Mouse (Mus musculus) heart, embryonic 16.5 days (tissue): ENCODE results near the gene Slc30a7. TPM values are rescaled to one million over a fixed set of nuclear protein-coding genes. Genes with fewer than 3 reads are reported as not detected.
A peak's percentile ranks its signal among the peaks of the same experiment; 100 is the strongest.
"Not testable (repeated sequence)": the region's sequence is repeated elsewhere in the genome, so short reads cannot be mapped to it uniquely, and the experiment has no call there.

Source experiments
- ATAC-seq: fragments of 200-750 bp; cut with Nextera tagmentation; replicated peaks from 2 replicates; pipeline ENCODE4 v1.8.0; 2017; ENCODE audit warnings: moderate number of reproducible peaks; ENCODE audit not compliant: insufficient read depth, low FRiP score; ENCODE audit errors: extremely low read depth
- H3K27ac ChIP-seq: fragments of 300-500 bp; sonication (generic); 2 replicates; pipeline ENCODE4 v1.5.1; 2014; ENCODE audit warnings: mild to moderate bottlenecking, low read length, control low read depth, moderate library complexity
- H3K27me3 ChIP-seq: fragments of 300-500 bp; sonication (generic); 2 replicates; pipeline ENCODE4 v1.6.1; 2014; ENCODE audit warnings: low read length, mixed read lengths; ENCODE audit not compliant: control insufficient read depth, insufficient read depth
- H3K36me3 ChIP-seq: fragments of 300-500 bp; sonication (generic); 2 replicates; pipeline ENCODE4 v1.6.1; 2014; ENCODE audit not compliant: control insufficient read depth, insufficient read depth
- H3K4me1 ChIP-seq: fragments of 300-500 bp; sonication (generic); 2 replicates; pipeline ENCODE4 v1.6.1; 2014; ENCODE audit warnings: low read length, mixed read lengths; ENCODE audit not compliant: control insufficient read depth, insufficient read depth
- H3K4me2 ChIP-seq: fragments of 300-500 bp; sonication (generic); 2 replicates; pipeline ENCODE4 v1.6.1; 2014; ENCODE audit warnings: low read depth, mild to moderate bottlenecking, control low read depth, low read length
- H3K4me3 ChIP-seq: fragments of 300-500 bp; sonication (generic); 2 replicates; pipeline ENCODE4 v1.5.1; 2014; ENCODE audit warnings: mild to moderate bottlenecking, control low read depth, low read length
- H3K9ac ChIP-seq: fragments of 300-500 bp; sonication (generic); 2 replicates; pipeline ENCODE4 v1.6.1; 2014; ENCODE audit warnings: low read length, control low read depth
- H3K9me3 ChIP-seq: fragments of 300-500 bp; sonication (generic); replicated peaks from 2 replicates; pipeline ENCODE4 v1.6.1; 2016; ENCODE audit warnings: low read length; ENCODE audit not compliant: control insufficient read depth
- WGBS: fragments of 180-500 bp; shearing (Covaris S2); extraction: QIAGEN DNeasy Blood & Tissue Kit; methylation state at CpG from one replicate; pipeline ENCODE4 v1.1.7; 2014; 5-methylcytosine and 5-hydroxymethylcytosine counted together
- polyA plus RNA-seq: library from polyadenylated mRNA; unstranded; fragments of >200 nt; fragmentation: Nextera tagmentation; extraction: Ambion mirVana; gene quantifications from 2 replicates; pipeline ENCODE4 v1.2.1, GENCODE M21; 2015

Slc30a7 gene
- polyA plus RNA-seq, 1 experiment from 2014 or later: 18.0 TPM

GRCm38 (mm10) chr3:115924401-115925190 is 82.6 kb downstream of the Slc30a7 start:
- Histone ChIP-seq H3K4me1 (peaks cover 2% of the 10 kb centered on the region; the same call in 1 of the 2 replicates), H3K36me3 (peaks cover 6% of the 10 kb centered on the region; the same call in 1 of the 2 replicates), H3K9me3 (no peaks in the 10 kb centered on the region), H3K27me3 (no peaks in the 10 kb centered on the region), H3K27ac (peak overlapping the region; percentile 19), H3K9ac (no peak overlapping the region), H3K4me3 (no peak overlapping the region), H3K4me2 (no peak overlapping the region)
- 50% methylated on average over 4 of the region's 4 CpGs for whole genome bisulfite sequencing
- no peak for ATAC-seq

- H3K36me3 ChIP-seq, H3K9ac ChIP-seq, H3K9me3 ChIP-seq, H3K27ac ChIP-seq, H3K4me3 ChIP-seq, H3K4me1 ChIP-seq, H3K4me2 ChIP-seq, H3K27me3 ChIP-seq, ATAC-seq: not testable (repeated sequence)
- WGBS: 90% methylated on average over 9 of the region's 11 CpGs
These were observed 99.8 kb downstream of the Slc30a7 start for GRCm38 (mm10) chr3:115907406-115907805.

GRCm38 (mm10) chr3:115905567-115905966 is 101.6 kb downstream of the Slc30a7 start:
- 0 out of 2 replicates have a peak, but pooled peaks cover 2% of the 10 kb centered on the region for H3K9me3 ChIP-seq
- 88% methylated on average over 4 of the region's 4 CpGs for WGBS
- H3K4me3 ChIP-seq: no peak overlapping the region
- ATAC-seq: no peak
- no peak overlapping the region for H3K9ac ChIP-seq
- H3K36me3 ChIP-seq: peaks cover 7% of the 10 kb centered on the region
- no peaks in the 10 kb centered on the region for H3K27me3 ChIP-seq
- H3K4me1 ChIP-seq: no peaks in the 10 kb centered on the region
- H3K27ac ChIP-seq: no peak overlapping the region
- no peak overlapping the region for H3K4me2 ChIP-seq

DNA sequence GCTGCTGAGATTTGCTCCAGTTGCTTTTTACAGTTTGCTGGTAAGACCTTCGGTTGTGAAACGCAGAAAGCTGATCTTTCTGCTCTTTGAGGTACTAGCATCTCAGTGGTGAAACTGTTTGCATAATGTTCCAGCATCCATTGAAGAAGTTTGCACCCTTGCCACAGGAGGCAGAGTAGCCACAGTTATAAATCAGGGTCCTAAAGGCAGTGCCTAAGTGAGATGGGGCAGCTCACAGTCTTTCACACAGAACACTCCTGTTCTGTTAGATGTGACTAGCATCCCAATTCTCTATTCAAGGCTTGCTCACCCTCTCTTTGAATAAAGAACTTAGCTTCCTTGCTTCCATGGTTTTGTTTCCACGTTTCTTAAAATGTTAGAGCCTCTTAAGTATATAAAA is 102.1 kb downstream of the Slc30a7 start:
- H3K9me3 ChIP-seq: 0 out of 2 replicates have a peak, but pooled peaks cover 2% of the 10 kb centered on the region
- H3K27ac ChIP-seq: no peak overlapping the region
- peaks cover 7% of the 10 kb centered on the region for H3K36me3 ChIP-seq
- 95% methylated on average over 3 of the region's 3 CpGs for WGBS
- H3K4me1 ChIP-seq: no peaks in the 10 kb centered on the region
- H3K27me3 ChIP-seq: no peaks in the 10 kb centered on the region
- no peak overlapping the region for H3K4me2 ChIP-seq
- no peak overlapping the region for H3K9ac ChIP-seq
- H3K4me3 ChIP-seq: no peak overlapping the region
- ATAC-seq: no peak

- Histone ChIP-seq H3K36me3 (peaks cover 5% of the 10 kb centered on the region), H3K4me1 (no peaks in the 10 kb centered on the region), H3K4me2 (no peak overlapping the region), H3K9ac (no peak overlapping the region), H3K27ac (no peak overlapping the region), H3K27me3 (no peaks in the 10 kb centered on the region), H3K4me3 (no peak overlapping the region), H3K9me3 (0 out of 2 replicates have a peak, but pooled peaks cover under 1% of the 10 kb centered on the region)
- 84% methylated on average over 9 of the region's 9 CpGs for WGBS
- ATAC-seq: no peak
These were observed 104.8 kb downstream of the Slc30a7 start for GRCm38 (mm10) chr3:115902301-115902956.

- no peaks in the 10 kb centered on the region for H3K4me1 ChIP-seq
- no peak overlapping the region for H3K4me2 ChIP-seq
- 0 out of 2 replicates have a peak, but pooled peaks cover 3% of the 10 kb centered on the region for H3K36me3 ChIP-seq
- H3K9ac ChIP-seq: no peak overlapping the region
- no peak overlapping the region for H3K27ac ChIP-seq
- no peak for ATAC-seq
- WGBS: 85% methylated on average over 3 of the region's 3 CpGs
- H3K9me3 ChIP-seq: no peaks in the 10 kb centered on the region
- no peaks in the 10 kb centered on the region for H3K27me3 ChIP-seq
- H3K4me3 ChIP-seq: no peak overlapping the region
These were observed 108.8 kb downstream of the Slc30a7 start for GRCm38 (mm10) chr3:115898354-115898948.

DNA sequence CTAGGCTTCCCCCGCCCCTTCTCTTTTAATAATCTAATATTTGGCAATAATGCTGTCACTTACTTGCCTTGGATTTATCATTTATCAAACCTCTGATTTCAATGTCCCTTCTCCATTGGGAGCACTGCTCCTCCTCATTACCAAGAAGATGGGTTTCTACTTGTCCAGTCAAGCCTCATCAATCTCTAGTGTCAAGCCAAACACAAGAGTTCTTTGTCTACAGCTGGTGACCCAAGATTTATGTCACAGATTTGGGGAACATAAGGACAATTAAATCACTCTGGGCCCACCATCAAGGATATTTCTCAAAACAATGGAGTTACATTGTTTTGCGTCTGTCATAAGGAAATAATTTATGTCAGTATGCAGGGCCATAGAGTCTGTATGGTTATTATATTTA is 114.0 kb downstream of the Slc30a7 start:
- Histone ChIP-seq H3K27me3 (no peaks in the 10 kb centered on the region), H3K4me3 (no peak overlapping the region), H3K9ac (no peak overlapping the region), H3K4me2 (no peak overlapping the region), H3K9me3 (no peaks in the 10 kb centered on the region), H3K36me3 (0 out of 2 replicates have a peak, but pooled peaks cover 5% of the 10 kb centered on the region), H3K27ac (no peak overlapping the region), H3K4me1 (peaks cover 3% of the 10 kb centered on the region; the same call in 1 of the 2 replicates)
- ATAC-seq: no peak
- 90% methylated on average over 2 of the region's 2 CpGs for WGBS

DNA sequence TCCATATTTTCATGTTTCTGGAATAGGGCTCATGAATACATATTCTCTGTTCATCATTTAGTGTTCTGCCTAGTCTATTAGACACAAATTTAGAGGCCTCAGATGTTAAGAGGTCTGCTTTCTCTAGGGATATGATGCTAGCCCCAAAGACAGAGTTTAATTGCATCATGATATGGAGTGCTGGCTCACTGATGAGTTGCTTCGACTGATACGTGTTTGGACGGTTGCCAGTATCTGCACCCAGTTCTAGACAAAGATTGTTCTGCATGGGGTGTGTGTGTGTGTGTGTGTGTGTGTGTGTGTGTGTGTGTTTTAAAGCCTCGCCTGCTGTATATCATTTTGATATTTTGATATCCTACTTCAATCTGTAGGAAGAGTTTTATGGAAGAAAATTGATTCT is 114.9 kb downstream of the Slc30a7 start:
- ATAC-seq: no peak
- Histone ChIP-seq H3K4me3 (no peak overlapping the region), H3K27me3 (no peaks in the 10 kb centered on the region), H3K27ac (no peak overlapping the region), H3K4me2 (no peak overlapping the region), H3K4me1 (peaks cover 3% of the 10 kb centered on the region; the same call in 1 of the 2 replicates), H3K36me3 (0 out of 2 replicates have a peak, but pooled peaks cover 5% of the 10 kb centered on the region), H3K9me3 (no peaks in the 10 kb centered on the region), H3K9ac (no peak overlapping the region)
- WGBS: 83% methylated on average over 4 of the region's 4 CpGs
